Mouse (Mus musculus) kidney, postnatal 36 days (tissue): ENCODE results near the gene Caskin1.

ENCODE experiments used
- DNase-seq, 2 experiments: peaks; one replicate each; pipeline ENCODE4 v3.0.0; 2021 to 2022; ENCODE audit warnings: mixed read lengths in 2 of 2

The Caskin1 gene

DNA sequence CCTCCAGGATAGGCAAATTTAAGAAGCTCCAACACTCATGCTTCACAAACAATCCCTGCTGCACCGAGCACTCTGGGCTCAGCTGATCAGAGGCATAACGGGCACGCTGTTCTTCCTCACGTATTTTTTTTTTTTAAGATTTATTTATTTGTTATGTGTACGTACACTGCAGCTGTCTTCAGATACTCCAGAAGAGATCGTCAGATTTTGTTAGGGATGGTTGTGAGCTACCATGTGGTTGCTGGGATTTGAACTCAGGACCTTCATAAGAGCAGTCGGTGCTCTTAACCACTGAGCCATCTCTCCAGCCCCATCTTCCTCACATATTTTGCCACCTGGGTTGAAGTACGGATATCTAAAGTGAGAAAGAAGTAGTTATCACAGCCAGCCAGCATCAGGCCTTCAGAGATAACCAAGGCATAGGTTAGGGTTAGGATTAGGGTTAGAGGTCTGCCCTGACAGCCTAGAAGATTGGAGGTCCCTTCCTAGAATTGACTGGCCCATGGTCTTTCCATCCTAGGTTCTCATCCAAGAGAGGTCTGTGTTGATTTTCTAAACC, 45.8 kb downstream of the Caskin1 start, which contains the start of gene Rab26:
TSS of gene Rab26 (minus strand) at position 51 of the 559 bp plus-strand sequence.
- no peak for DNase-seq

DNA sequence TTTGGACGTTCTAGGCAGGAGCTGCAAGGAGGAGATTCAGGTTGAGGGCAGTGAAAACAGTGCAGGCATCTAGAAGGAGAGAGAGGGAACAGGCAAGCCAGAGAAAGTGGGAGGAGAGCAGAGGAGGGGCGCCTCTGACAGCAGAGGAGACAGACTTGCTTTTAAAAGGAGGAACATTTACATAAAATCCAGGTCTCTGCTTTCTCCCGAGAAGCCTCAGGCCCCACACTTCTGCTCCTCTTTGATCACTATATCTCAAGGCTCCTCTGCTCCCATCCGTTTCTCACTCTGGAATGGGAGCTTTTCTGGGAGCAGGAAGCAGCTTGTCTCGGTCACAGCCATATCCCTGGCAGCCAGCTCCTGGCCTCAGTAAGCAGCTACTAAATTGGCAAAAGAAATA, 46.9 kb downstream of the Caskin1 start:
- no peak for DNase-seq

- DNase-seq, result no peak
Observed at GRCm38 (mm10) chr17:24537536-24537935, 49.1 kb downstream of the Caskin1 start.

DNA sequence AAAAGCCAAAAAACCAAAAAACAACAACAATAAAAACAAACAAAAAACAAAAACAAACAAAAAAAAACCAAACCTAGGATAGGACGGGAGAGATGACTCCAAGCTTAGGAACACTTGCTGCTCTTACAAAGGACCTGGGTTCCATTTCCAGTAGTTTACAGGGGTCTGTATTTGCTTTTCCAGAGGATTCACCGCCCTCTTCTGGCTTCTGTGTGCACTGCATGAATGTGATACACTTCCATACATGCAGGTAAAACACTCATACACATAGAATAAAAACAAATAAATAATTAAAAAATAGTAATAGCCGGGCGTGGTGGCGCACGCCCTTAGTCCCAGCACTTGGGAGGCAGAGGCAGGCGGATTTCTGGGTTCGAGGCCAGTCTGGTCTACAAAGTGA, 50.5 kb downstream of the Caskin1 start:
- DNase-seq, result peak; percentile 64 to 84

GRCm38 (mm10) chr17:24540375-24540774, 52.0 kb downstream of the Caskin1 start:
- peak; percentile 62 to 74 for DNase-seq

DNA sequence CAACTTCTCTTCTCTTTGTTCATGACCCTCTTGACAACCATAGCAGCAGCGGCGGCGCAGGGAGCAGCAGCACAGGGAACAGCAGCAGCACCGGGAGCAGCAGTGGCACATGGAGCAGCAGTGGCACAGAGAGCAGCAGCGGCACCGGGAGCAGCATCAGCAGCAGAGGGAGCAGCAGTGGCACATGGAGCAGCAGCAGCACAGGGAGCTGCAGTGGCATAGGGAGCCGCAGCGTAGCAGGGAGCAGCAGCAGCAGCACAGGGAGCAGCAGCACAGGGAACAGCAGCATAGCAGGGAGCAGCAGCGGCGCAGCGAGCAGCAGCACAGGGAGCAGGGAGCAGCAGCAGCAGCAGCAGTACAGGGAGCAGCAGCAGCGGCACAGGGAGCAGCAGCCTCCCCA, 56.2 kb downstream of the Caskin1 start:
- DNase-seq, result no peak

GRCm38 (mm10) chr17:24545247-24545646, 56.8 kb downstream of the Caskin1 start:
- DNase-seq, result no peak

DNA sequence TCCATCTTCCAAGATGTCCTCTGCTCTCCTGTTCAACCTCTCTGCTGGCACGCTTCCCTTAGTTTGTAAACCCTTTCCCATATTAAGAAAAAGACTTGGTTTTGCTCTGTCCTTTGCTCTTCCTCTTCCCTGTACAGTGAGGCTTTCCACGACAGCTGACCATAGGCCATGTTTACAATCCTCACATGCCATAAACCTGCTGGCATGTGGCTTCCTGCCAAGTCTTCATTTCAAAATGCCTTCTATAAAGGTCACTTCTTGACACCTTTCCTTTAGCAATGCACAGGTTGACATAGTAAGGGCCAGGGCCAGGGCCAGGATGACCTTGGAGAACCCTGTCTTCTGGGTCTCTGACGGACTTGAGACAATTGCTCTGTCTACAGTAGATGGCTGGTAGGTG, 57.8 kb downstream of the Caskin1 start:
- peak in 1 of 2 experiments; percentile 31 for DNase-seq

DNA sequence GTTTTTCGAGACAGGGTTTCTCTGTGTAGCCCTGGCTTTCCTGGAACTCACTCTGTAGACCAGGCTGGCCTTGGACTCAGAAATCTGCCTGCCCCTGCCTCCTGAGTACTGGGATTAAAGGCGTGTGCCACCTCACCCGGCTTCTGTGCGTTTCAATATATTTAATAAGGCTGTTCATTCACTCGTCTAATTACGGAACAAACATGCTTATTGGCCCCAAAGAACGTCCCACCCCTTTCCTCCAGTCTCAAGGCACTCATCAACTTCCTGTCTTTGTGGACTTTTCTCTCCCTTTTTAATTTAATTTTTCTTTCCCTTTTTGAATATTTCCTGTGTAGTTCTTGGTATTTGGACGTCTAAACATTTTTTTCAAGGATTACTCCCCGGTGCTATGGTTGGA, 60.0 kb downstream of the Caskin1 start:
- peak; percentile 49 to 59 for DNase-seq

- peak; percentile 80 to 84 for DNase-seq
Observed at GRCm38 (mm10) chr17:24548921-24549617, 60.7 kb downstream of the Caskin1 start.

- peak; percentile 99 for DNase-seq
Observed at GRCm38 (mm10) chr17:24549618-24550415, 61.4 kb downstream of the Caskin1 start, which contains the start of gene Pkd1. Gene Pkd1, plus strand, starts transcription at chr17:24549834.

- peak; percentile 76 to 84 for DNase-seq
Observed at GRCm38 (mm10) chr17:24550416-24551049, 62.1 kb downstream of the Caskin1 start.

- DNase-seq, result no peak
Observed at GRCm38 (mm10) chr17:24551050-24551444, 62.6 kb downstream of the Caskin1 start.

DNA sequence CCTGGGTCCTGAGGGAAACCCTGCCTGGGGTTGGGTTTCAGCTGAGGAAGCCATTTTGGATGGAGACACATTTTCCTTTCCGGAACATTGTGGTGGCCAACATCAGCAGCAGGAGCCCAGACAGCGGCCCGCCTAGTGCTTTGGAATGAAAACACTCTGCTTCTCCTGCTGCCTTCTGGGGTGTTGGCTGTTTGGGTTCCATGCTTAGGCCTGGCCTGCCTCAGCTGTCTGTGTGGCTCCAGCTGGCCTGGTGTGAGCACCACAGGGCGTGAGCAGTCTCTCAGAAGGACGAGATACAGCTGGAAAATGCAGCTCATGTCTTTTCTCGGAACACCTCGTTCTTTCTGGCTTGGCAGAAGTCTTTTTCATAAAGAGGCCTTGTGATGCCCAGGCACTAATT, 68.7 kb downstream of the Caskin1 start:
- DNase-seq, result peak in 1 of 2 experiments; percentile 27
